Mouse (Mus musculus) macrophage (primary cell): ENCODE measurements around the gene H2afx. TPM values are rescaled to one million over a fixed set of nuclear protein-coding genes. Genes with fewer than 3 reads are reported as not detected.
"Not testable (repeated sequence)": the region's sequence is repeated elsewhere in the genome, so short reads cannot be mapped to it uniquely, and the experiment has no call there.

Source experiments
- H3K27ac ChIP-seq: fragments of 350-480 bp; formaldehyde crosslinking; 2 replicates; pipeline ENCODE4 v1.9.0; 2021
- H3K36me3 ChIP-seq: fragments of 350-480 bp; formaldehyde crosslinking; 2 replicates; pipeline ENCODE4 v1.9.0; 2021; ENCODE audit errors: inconsistent target
- H3K4me3 ChIP-seq: fragments of 350-480 bp; formaldehyde crosslinking; 2 replicates; pipeline ENCODE4 v1.9.0; 2021; ENCODE audit errors: inconsistent target
- H3K79me2 ChIP-seq: fragments of 350-480 bp; formaldehyde crosslinking; 2 replicates; pipeline ENCODE4 v1.9.0; 2021; ENCODE audit errors: inconsistent target
- WGBS: methylation state at CpG from one replicate; pipeline ENCODE4 v1.1.7; 2026; ENCODE audit warnings: inconsistent platforms; ENCODE audit not compliant: missing documents; 5-methylcytosine and 5-hydroxymethylcytosine counted together
- polyA plus RNA-seq: library from polyadenylated mRNA; stranded (reverse); fragments of 250-400 nt; gene quantifications from 3 replicates; pipeline ENCODE4 v1.2.4, GENCODE M21; 2018; ENCODE audit warnings: inconsistent platforms
- total RNA-seq, 78 experiments: library from RNA; depleted of rRNA; stranded (reverse); fragments of 250-400 nt; gene quantifications; 1 replicate in 9 of 78; 2 replicates in 24 of 78; 3 replicates in 43 of 78; 4 replicates in 2 of 78; pipeline ENCODE4 v1.2.4; 2018; ENCODE audit warnings: inconsistent platforms in 56 of 78

The H2afx gene
- total RNA-seq (2018; cell fraction: chromatin; rRNA removed): 10 to 100 TPM in 1 of 26 experiments, 1 to 10 TPM in 23, under 1 TPM in 1, not detected in 1; 0.80 to 10.8 (median 3.0) TPM
- 10 to 100 TPM in 23 of 26 experiments, 1 to 10 TPM in 3; 8.4 to 24.6 (median 14.5) TPM for total RNA-seq (2018; cell fraction: cytosol; rRNA removed)
- 10 to 100 TPM in 4 of 26 experiments, 1 to 10 TPM in 22; 3.1 to 28.4 (median 6.3) TPM for total RNA-seq (2018; cell fraction: nucleus; rRNA removed)
- 7.9 to 22.2 TPM (median 12.3 TPM) in 3 replicates for polyA plus RNA-seq

DNA sequence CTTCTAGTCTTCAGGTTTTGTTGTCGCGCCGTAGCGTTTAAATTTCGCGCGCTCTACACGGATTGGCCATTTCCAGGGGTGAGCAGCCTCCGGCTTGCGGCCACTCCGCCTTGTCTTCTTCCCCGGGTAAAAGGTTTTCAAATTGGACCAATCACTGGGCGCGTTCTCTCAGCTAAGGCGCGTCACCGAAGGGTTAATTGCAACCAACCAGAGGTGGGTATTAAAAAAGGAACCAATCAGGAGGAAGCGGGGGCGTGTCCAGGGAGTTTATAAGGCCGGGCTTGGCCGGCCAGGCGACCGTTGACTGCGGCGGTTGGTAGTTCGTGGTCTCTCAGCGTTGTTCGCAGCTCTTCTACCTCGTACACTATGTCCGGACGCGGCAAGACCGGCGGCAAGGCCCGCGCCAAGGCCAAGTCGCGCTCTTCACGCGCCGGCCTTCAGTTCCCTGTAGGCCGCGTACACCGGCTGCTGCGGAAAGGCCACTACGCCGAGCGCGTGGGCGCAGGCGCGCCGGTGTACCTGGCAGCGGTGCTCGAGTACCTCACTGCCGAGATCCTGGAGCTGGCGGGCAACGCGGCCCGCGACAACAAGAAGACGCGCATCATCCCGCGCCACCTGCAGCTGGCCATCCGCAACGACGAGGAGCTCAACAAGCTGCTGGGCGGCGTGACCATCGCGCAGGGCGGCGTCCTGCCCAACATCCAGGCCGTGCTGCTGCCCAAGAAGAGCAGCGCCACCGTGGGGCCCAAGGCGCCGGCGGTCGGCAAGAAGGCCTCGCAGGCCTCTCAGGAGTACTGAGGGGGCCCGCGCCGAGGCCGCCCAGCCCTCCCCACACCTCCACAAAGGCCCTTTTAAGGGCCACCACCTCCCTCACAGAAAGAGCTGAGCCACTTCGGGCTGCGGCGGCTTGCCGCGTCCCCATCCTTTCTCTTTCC lies at the start of gene H2afx:
Gene H2afx (plus strand): TSS at position 299 of the 935 bp plus-strand sequence.
- Histone ChIP-seq H3K79me2 (peaks cover 29% of the 10 kb centered on the region), H3K4me3 (peak within 1 kb of the TSS; percentile 78), H3K36me3 (peaks cover 19% of the 10 kb centered on the region), H3K27ac (peak within 1 kb of the TSS; percentile 61)
- WGBS: under 1% methylated on average over 84 of the region's 91 CpGs

GRCm38 (mm10) chr9:44286256-44286850 lies 48.1 kb upstream of the H2afx start:
- no peak overlapping the region for H3K4me3 ChIP-seq
- peaks cover 10% of the 10 kb centered on the region for H3K36me3 ChIP-seq
- no peaks in the 10 kb centered on the region for H3K79me2 ChIP-seq
- no peak overlapping the region for H3K27ac ChIP-seq
- 14% methylated on average over 5 of the region's 6 CpGs for WGBS

DNA sequence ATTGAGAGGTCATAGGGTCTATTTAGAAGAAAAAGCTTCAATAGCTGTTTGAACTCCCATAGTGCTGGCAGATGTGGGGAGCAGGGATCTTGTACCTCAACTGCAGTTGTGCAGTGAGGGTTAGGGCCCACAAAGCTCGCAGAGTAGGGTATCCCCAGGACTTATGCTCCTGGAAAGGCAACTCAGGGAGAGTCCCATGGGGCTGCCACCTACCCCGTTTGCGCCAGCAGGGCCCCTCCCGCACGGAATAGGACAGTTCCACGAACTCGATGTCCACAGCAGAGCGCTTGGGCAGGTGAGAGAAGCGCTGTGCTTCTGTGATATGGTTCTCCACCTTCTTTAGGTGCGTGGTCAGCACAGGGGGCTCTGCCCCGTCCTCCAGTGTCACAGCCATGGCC lies 47.5 kb upstream of the H2afx start:
- 29% methylated on average over 11 of the region's 11 CpGs for WGBS
- no peak overlapping the region for H3K27ac ChIP-seq
- peaks cover 17% of the 10 kb centered on the region for H3K36me3 ChIP-seq
- no peak overlapping the region for H3K4me3 ChIP-seq
- H3K79me2 ChIP-seq: no peaks in the 10 kb centered on the region

DNA sequence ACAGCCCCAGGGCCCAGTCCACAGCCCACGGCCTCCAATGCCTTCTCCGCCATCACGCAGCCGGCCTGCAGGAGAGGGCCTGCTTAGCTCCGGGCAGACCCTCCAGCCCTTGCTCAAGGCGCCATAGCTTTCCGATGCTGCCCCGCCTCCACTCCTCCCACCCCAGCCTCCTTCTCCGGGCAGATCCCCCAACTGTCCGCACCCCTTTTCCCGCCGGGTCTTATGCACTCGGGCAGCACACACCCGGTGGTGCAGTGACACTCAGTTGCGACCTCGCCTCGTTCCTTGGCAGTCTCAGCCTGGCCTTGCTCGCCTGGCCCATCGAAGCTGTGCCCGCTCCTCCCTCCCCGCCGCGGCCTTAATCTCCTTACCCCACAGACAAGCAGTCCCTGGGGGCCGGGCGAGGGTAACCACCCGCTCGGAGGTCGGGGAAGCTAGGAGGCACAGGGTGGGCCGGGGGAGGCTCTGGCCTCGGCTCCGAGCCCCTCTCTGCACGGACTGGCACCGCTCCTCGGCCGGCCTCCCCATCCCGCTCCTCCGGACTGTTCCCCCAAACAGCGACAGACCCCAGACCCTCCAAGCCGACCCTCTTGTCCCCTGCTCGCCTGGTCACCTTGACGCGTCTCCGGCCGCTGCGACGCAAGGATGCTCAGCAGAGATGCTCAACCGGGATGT lies 47.0 kb upstream of the H2afx start:
- WGBS: 9% methylated on average over 40 of the region's 47 CpGs
- Histone ChIP-seq H3K36me3 (peaks cover 22% of the 10 kb centered on the region), H3K79me2 (no peaks in the 10 kb centered on the region), H3K27ac (no peak overlapping the region), H3K4me3 (no peak overlapping the region)

DNA sequence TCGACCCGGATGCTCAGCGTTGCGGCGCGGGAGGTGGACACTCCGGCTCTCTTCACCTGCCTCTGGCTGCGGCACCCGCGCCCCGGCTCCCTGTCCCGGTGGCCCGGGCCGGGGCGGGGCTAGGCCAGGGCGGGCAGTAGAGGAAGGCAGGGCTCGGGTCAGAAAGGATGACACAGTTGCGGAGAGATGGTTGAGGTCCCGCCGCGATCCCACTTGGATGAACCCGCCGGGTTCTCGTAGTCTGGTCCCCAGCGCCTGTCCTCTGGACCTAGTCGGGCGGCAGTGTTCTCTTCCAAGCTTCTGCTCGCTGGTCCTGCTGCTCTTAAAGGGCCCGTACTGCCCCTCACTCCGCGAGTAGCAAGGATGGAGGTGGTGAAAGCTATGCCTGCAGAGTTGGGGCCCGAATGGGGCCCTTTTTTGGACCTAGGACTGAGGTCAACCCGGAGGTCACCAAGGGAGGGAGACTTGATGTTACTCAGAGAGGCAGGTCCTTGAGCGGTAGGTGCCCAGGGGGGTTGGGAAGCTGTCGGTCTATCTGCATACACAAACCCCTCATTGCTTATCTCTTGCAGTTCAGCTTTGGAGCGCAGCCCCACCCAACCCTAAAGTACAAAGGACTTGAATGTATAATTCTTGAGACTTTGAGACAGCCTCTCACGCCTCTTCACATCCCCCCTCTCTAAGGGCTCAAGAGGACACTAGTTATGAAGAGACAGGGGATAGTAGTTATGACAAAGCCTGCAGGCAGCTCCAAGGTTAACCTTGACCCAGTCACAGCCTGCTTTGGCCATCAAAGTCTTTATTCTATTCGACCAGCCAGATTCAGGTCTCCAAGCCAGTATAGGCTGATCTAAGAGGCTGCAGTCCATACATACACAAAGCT lies 46.2 kb upstream of the H2afx start, which contains the start of gene Abcg4:
Gene Abcg4 (minus strand): TSS at position 540 of the 883 bp plus-strand sequence.
- Histone ChIP-seq H3K36me3 (peaks cover 30% of the 10 kb centered on the region), H3K27ac (no peak within 1 kb of the TSS)

GRCm38 (mm10) chr9:44288959-44289291 lies 45.6 kb upstream of the H2afx start:
- no peak overlapping the region for H3K27ac ChIP-seq
- WGBS: 60% methylated on average over 11 of the region's 11 CpGs
- no peak overlapping the region for H3K4me3 ChIP-seq
- peaks cover 36% of the 10 kb centered on the region for H3K36me3 ChIP-seq
- no peaks in the 10 kb centered on the region for H3K79me2 ChIP-seq

More for the DNA sequence above, 46.2 kb upstream of the H2afx start, which contains the start of gene Abcg4:
- Histone ChIP-seq H3K4me3 (no peak within 1 kb of the TSS), H3K79me2 (no peaks in the 10 kb centered on the region)
- 6% methylated on average over 38 of the region's 38 CpGs for WGBS

DNA sequence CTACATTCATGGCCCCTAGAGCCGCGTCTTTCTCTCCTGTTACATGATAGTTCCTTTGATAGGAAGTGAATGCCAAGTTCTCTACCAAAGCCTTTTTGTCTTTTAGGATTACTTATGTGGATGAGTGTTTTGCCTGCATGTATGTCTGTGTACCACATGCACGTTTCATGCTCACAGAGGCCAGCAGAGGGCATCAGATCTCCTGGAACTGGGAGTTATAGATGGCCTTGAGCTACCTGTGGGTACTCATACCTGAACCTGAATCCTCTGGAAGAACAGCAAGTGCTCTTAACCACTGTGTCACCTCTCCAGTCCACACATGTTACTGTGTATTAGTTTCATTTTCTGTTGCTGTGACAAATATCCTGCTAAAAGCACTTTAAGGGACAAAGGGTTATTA lies 42.0 kb upstream of the H2afx start:
- H3K4me3 ChIP-seq: no peak overlapping the region
- WGBS: 82% methylated on average over 3 of the region's 3 CpGs
- no peak overlapping the region for H3K27ac ChIP-seq
- H3K79me2 ChIP-seq: no peaks in the 10 kb centered on the region
- peaks cover 67% of the 10 kb centered on the region for H3K36me3 ChIP-seq

DNA sequence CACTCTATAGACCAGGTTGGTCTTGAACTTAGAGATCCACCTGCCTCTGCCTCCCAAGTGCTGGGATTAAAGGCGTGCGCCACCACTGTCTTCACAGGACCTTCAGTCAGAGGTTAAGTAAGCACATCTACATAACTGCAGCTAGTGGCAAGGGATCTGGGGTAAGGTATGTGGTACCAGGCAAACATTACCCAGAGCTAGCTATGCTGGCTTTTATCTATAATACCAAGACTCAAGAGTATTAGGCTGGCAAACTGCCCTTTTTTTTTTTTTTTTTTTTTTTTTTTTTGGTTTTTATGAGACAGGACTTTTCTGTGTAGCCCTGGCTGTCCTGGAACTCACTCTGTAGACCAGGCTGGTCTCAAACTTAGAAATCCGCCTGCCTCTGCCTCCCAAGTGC lies 34.5 kb upstream of the H2afx start:
- not testable (repeated sequence) for H3K27ac ChIP-seq, H3K4me3 ChIP-seq
- Histone ChIP-seq H3K79me2 (peaks cover 35% of the 10 kb centered on the region), H3K36me3 (peaks cover 75% of the 10 kb centered on the region)
- WGBS: 100% methylated on average over 3 of the region's 3 CpGs

DNA sequence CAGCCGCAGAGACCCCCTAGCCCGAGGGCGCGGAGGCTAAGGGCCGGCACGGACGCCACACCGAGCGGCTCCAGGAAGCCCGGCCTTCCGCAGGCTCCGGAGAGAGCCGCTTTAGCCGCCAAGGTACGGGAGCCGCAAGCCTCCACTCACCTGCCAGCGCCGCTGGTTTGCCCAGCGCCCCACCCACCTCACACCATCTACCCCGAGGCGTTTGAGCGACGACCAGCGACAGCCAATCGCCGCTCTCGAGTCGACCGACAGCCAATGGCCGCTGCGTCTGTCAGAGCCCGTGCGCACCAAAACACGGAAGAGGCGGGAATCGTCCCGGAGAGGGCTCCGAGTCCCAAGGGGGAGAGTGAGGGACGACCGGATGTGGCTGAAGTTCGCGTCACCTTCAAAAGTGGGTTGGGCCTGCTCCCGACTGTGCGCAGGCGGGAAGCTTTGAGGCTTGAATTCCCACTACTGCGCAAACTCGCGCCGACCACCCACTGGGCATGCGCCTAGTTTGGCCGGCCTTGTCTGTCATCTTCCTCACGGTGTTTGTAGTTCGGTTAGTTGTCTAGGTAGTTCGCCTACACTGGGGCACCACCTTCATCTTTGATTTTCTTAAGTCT lies 28.9 kb upstream of the H2afx start, which contains the start of gene Hinfp:
Gene Hinfp (minus strand): TSS at position 206 of the 614 bp plus-strand sequence.
- peaks cover 38% of the 10 kb centered on the region for H3K79me2 ChIP-seq
- under 1% methylated on average over 50 of the region's 54 CpGs for WGBS

GRCm38 (mm10) chr9:44306532-44306931 lies 28.0 kb upstream of the H2afx start:
- peaks cover 38% of the 10 kb centered on the region for H3K79me2 ChIP-seq
- no peak overlapping the region for H3K4me3 ChIP-seq
- H3K36me3 ChIP-seq: peaks cover 30% of the 10 kb centered on the region; the same call in 1 of the 2 replicates
- H3K27ac ChIP-seq: no peak overlapping the region
- 74% methylated on average over 6 of the region's 6 CpGs for WGBS

More for the DNA sequence above, 28.9 kb upstream of the H2afx start, which contains the start of gene Hinfp:
- Histone ChIP-seq H3K36me3 (peaks cover 28% of the 10 kb centered on the region), H3K27ac (peak within 1 kb of the TSS; percentile 60), H3K4me3 (peak within 1 kb of the TSS; percentile 92)

- H3K4me3 ChIP-seq: no peak overlapping the region
- 86% methylated on average over 2 of the region's 2 CpGs for WGBS
- no peak overlapping the region for H3K27ac ChIP-seq
- H3K79me2 ChIP-seq: peaks cover 31% of the 10 kb centered on the region
- peaks cover 27% of the 10 kb centered on the region; the same call in 1 of the 2 replicates for H3K36me3 ChIP-seq
These were observed 27.2 kb upstream of the H2afx start for GRCm38 (mm10) chr9:44307248-44307647.

- peaks cover 6% of the 10 kb centered on the region for H3K79me2 ChIP-seq
- H3K4me3 ChIP-seq: no peak overlapping the region
- no peak overlapping the region for H3K27ac ChIP-seq
- peaks cover 42% of the 10 kb centered on the region for H3K36me3 ChIP-seq
- WGBS: 91% methylated on average over 3 of the region's 3 CpGs
These were observed 24.7 kb upstream of the H2afx start for GRCm38 (mm10) chr9:44309756-44310155.

DNA sequence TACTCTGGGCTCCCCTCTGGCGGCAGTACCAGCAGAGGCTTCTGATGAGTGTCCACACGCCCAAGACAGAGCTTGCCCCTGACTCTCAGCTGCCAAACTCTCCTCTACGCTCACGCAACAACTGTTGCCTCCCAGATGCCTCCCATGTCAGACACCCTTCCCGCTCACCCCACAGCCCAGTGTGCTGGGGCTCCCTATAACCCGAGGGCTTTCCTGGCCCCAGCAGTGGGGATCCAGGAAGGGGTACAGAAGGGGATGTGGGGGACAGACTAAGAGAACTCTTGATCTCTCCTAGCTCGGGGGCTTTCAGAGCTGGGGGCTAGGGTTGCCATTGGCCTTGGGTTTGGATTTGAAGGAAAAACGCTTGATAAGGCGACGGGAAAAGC lies 23.8 kb upstream of the H2afx start:
- no peak overlapping the region for H3K4me3 ChIP-seq
- no peaks in the 10 kb centered on the region; the same call in 1 of the 2 replicates for H3K79me2 ChIP-seq
- H3K36me3 ChIP-seq: peaks cover 52% of the 10 kb centered on the region
- no peak overlapping the region for H3K27ac ChIP-seq
- 79% methylated on average over 10 of the region's 10 CpGs for WGBS
